Mouse (Mus musculus) limb, embryonic 12.5 days (tissue): Measurements from ENCODE around the gene Ezr. TPM values are rescaled to one million over a fixed set of nuclear protein-coding genes. Genes with fewer than 3 reads are reported as not detected.

ENCODE experiments used
- ATAC-seq: fragments of 200-750 bp; cut with Nextera tagmentation; 2 replicates; pipeline ENCODE4 v1.8.0; 2017; ENCODE audit warnings: low read depth, moderate TSS enrichment; ENCODE audit not compliant: insufficient number of reproducible peaks, insufficient read depth, low FRiP score, low TSS enrichment
- H3K27ac ChIP-seq: fragments of 300-500 bp; sonication (generic); 2 replicates; pipeline ENCODE4 v1.5.1; 2016; ENCODE audit warnings: mild to moderate bottlenecking, moderate library complexity
- H3K27me3 ChIP-seq: fragments of 300-500 bp; sonication (generic); 2 replicates; pipeline ENCODE4 v1.6.1; 2016; ENCODE audit warnings: mild to moderate bottlenecking, moderate library complexity
- H3K36me3 ChIP-seq: fragments of 300-500 bp; sonication (generic); 2 replicates; pipeline ENCODE4 v1.6.1; 2016; ENCODE audit warnings: mild to moderate bottlenecking, moderate library complexity
- H3K4me1 ChIP-seq: fragments of 300-500 bp; sonication (generic); replicated peaks from 2 replicates; pipeline ENCODE4 v1.6.1; 2016
- H3K4me2 ChIP-seq: fragments of 300-500 bp; sonication (generic); 2 replicates; pipeline ENCODE4 v1.6.1; 2016; ENCODE audit warnings: mild to moderate bottlenecking, moderate library complexity
- H3K4me3 ChIP-seq: fragments of 300-500 bp; sonication (generic); replicated peaks from 2 replicates; pipeline ENCODE4 v1.5.1; 2016; ENCODE audit warnings: mild to moderate bottlenecking
- H3K9ac ChIP-seq: fragments of 300-500 bp; sonication (generic); replicated peaks from 2 replicates; pipeline ENCODE4 v1.6.1; 2016; ENCODE audit warnings: mild to moderate bottlenecking, moderate library complexity
- H3K9me3 ChIP-seq: fragments of 300-500 bp; sonication (generic); 2 replicates; pipeline ENCODE4 v1.6.1; 2016; ENCODE audit warnings: mild to moderate bottlenecking, moderate library complexity
- WGBS: fragments of 180-500 bp; shearing (Covaris S2); methylation state at CpG from one replicate; pipeline ENCODE4 v1.1.7; 2016; 5-methylcytosine and 5-hydroxymethylcytosine counted together
- polyA plus RNA-seq: library from polyadenylated mRNA; unstranded; fragments of >200 nt; fragmentation: Nextera tagmentation; extraction: Ambion mirVana; gene quantifications from 2 replicates; pipeline ENCODE4 v1.2.1, GENCODE M21; 2016

The Ezr gene
- polyA plus RNA-seq, 1 experiment from 2014 or later, result 40.1 TPM

GRCm38 (mm10) chr17:6809331-6809730 is 26.7 kb upstream of the Ezr start:
- no peak for ATAC-seq
- WGBS, result 76% methylated on average over 3 of the region's 3 CpGs
- H3K9ac ChIP-seq, result no peak overlapping the region
- H3K27me3 ChIP-seq, result no peaks in the 10 kb centered on the region
- H3K36me3 ChIP-seq, result no peaks in the 10 kb centered on the region
- H3K27ac ChIP-seq, result no peak overlapping the region
- H3K9me3 ChIP-seq, result no peaks in the 10 kb centered on the region
- no peak overlapping the region for H3K4me2 ChIP-seq
- H3K4me1 ChIP-seq, result peaks cover 23% of the 10 kb centered on the region
- H3K4me3 ChIP-seq, result no peak overlapping the region

DNA sequence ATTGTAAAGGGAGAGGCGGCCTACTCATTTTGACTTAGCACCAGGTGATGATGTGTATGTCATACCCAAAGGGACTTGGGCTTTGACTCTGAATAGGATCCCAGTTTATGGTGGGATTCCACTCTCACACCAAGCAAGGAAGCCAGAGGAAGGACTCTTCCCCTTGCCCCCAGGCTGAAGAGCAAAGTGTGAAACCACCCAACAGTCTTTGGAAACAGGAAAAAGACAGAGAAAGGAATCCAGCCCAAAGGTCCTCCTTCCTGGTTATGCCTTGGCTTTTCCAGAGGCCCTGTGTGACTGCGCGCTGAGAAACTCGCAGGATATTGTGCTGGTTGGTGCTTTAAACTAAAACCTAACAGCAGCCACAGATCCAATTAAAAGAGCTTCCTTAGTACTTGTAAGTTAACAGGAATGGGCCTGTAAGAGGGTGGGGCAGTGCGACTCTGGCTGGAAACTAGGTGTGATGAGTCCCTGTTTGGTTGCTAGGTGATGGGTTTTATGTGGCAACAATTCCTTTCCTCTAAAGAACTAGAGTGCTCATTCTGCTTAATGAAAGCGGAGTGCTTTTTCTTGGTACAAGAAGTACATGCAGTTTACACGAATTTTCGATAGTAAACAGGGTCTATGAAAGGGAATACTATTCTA is 26.1 kb upstream of the Ezr start:
- Histone ChIP-seq H3K9me3 (no peaks in the 10 kb centered on the region), H3K36me3 (no peaks in the 10 kb centered on the region), H3K4me1 (peaks cover 23% of the 10 kb centered on the region), H3K27ac (no peak overlapping the region), H3K9ac (no peak overlapping the region), H3K4me2 (no peak overlapping the region), H3K27me3 (no peaks in the 10 kb centered on the region), H3K4me3 (no peak overlapping the region)
- WGBS, result 70% methylated on average over 8 of the region's 8 CpGs
- no peak for ATAC-seq

- no peaks in the 10 kb centered on the region for H3K36me3 ChIP-seq
- no peak overlapping the region for H3K4me2 ChIP-seq
- no peak for ATAC-seq
- peaks cover 18% of the 10 kb centered on the region for H3K4me1 ChIP-seq
- H3K9me3 ChIP-seq, result no peaks in the 10 kb centered on the region
- WGBS, result 87% methylated on average over 16 of the region's 16 CpGs
- H3K27me3 ChIP-seq, result no peaks in the 10 kb centered on the region
- H3K27ac ChIP-seq, result no peak overlapping the region
- no peak overlapping the region for H3K4me3 ChIP-seq
- H3K9ac ChIP-seq, result no peak overlapping the region
These were observed 25.4 kb upstream of the Ezr start for GRCm38 (mm10) chr17:6807827-6808520.

DNA sequence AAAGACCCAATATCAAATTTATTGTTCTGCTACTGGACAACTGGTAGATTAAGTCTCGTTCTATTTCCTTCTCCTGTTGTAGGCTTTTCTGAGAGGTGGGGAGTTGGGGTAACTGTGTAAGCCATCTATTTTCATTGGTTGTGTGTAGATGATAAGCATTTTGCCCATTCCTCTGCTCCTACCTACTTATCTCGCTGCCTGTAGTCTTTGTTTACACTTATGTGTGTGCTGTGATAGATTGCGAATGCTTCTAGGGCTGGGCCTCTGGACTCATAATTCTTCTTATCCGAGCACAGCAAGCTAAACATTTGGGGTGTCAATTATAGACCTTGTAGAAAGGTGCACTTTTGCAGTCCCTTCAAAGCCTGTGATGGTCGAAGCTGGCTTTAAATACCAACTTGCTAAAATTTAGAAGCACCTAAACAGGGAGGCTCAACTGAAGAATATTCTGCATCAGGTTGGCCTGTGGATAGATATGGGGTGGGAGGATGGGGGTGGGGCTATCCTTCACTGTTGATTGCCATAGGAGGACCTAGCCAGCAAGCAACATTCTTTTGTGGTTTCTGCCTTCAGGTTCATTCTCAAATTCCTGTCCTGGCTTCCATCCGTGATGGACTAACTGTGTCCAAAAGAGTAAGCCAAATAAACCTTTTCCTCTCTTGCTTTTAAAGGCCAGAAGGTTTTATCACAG is 22.4 kb upstream of the Ezr start:
- no peak overlapping the region for H3K27ac ChIP-seq
- WGBS, result 75% methylated on average over 6 of the region's 6 CpGs
- H3K4me3 ChIP-seq, result no peak overlapping the region
- no peaks in the 10 kb centered on the region for H3K36me3 ChIP-seq
- H3K9me3 ChIP-seq, result peaks cover 8% of the 10 kb centered on the region
- no peak for ATAC-seq
- peaks cover 7% of the 10 kb centered on the region; the same call in 1 of the 2 replicates for H3K4me1 ChIP-seq
- no peaks in the 10 kb centered on the region for H3K27me3 ChIP-seq
- no peak overlapping the region for H3K4me2 ChIP-seq
- H3K9ac ChIP-seq, result no peak overlapping the region

DNA sequence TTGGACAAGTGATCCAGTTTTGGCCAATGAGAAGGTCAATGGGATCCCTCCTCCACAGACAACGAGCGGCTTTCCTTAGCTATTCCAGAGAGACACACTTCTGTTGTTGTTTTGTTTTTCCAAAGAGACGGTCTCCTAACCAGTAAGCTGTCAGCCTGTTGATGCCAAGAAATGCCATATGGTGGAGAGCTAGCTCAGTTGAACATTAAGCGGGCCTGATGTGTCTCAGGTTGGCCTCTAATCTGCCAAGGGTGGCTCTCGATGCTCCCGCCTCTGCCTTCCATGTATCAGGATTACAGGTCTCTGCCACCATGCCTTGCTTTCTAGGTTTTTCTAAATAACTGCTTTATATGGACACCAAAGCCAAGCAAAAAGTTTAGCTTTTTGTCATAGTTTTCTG is 21.5 kb upstream of the Ezr start:
- 89% methylated on average over 6 of the region's 6 CpGs for WGBS
- H3K27me3 ChIP-seq, result no peaks in the 10 kb centered on the region
- ATAC-seq, result no peak
- no peak overlapping the region for H3K4me3 ChIP-seq
- peaks cover 6% of the 10 kb centered on the region; the same call in 1 of the 2 replicates for H3K4me1 ChIP-seq
- no peaks in the 10 kb centered on the region for H3K36me3 ChIP-seq
- H3K9me3 ChIP-seq, result peaks cover 8% of the 10 kb centered on the region
- no peak overlapping the region for H3K27ac ChIP-seq
- no peak overlapping the region for H3K9ac ChIP-seq
- no peak overlapping the region for H3K4me2 ChIP-seq

GRCm38 (mm10) chr17:6803614-6804013 is 21.0 kb upstream of the Ezr start:
- peaks cover 2% of the 10 kb centered on the region; the same call in 1 of the 2 replicates for H3K4me1 ChIP-seq
- H3K9me3 ChIP-seq, result peaks cover 8% of the 10 kb centered on the region
- no peak for ATAC-seq
- no peak overlapping the region for H3K27ac ChIP-seq
- no peak overlapping the region for H3K4me2 ChIP-seq
- no peak overlapping the region for H3K9ac ChIP-seq
- 94% methylated on average over 1 of the region's 1 CpGs for WGBS
- no peaks in the 10 kb centered on the region for H3K36me3 ChIP-seq
- no peak overlapping the region for H3K4me3 ChIP-seq
- no peaks in the 10 kb centered on the region for H3K27me3 ChIP-seq

GRCm38 (mm10) chr17:6798392-6799061 is 15.9 kb upstream of the Ezr start:
- no peaks in the 10 kb centered on the region; the same call in 1 of the 2 replicates for H3K4me1 ChIP-seq
- H3K4me2 ChIP-seq, result no peak overlapping the region
- H3K36me3 ChIP-seq, result no peaks in the 10 kb centered on the region
- ATAC-seq, result no peak
- peaks cover 8% of the 10 kb centered on the region for H3K9me3 ChIP-seq
- 78% methylated on average over 12 of the region's 12 CpGs for WGBS
- H3K9ac ChIP-seq, result no peak overlapping the region
- no peak overlapping the region for H3K27ac ChIP-seq
- H3K27me3 ChIP-seq, result 0 out of 2 replicates have a peak, but pooled peaks cover 6% of the 10 kb centered on the region
- H3K4me3 ChIP-seq, result no peak overlapping the region

DNA sequence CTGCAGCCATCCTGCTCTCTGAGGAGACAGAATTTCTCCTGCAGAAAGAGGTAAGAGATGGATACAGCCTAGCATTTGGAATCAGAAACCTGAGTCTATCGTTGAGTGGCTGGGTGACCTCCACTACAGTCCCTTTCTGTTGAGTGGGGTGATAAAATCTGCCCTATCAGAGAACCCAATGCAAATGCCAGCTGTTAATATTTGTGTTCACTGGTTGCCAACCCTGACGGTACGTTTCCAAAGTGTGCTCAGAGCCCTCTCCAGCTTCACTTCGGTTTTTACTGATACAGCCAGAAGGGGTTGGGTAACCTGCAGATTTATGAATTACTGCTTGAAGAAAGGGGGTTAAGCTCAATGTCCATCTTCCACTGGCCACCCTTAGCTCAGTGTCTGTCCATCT is 14.9 kb upstream of the Ezr start:
- WGBS, result 76% methylated on average over 4 of the region's 4 CpGs
- Histone ChIP-seq H3K9ac (no peak overlapping the region), H3K4me2 (no peak overlapping the region), H3K4me3 (no peak overlapping the region), H3K27ac (no peak overlapping the region), H3K27me3 (0 out of 2 replicates have a peak, but pooled peaks cover 6% of the 10 kb centered on the region), H3K4me1 (no peaks in the 10 kb centered on the region; the same call in 1 of the 2 replicates), H3K36me3 (no peaks in the 10 kb centered on the region), H3K9me3 (peaks cover 8% of the 10 kb centered on the region)
- no peak for ATAC-seq

DNA sequence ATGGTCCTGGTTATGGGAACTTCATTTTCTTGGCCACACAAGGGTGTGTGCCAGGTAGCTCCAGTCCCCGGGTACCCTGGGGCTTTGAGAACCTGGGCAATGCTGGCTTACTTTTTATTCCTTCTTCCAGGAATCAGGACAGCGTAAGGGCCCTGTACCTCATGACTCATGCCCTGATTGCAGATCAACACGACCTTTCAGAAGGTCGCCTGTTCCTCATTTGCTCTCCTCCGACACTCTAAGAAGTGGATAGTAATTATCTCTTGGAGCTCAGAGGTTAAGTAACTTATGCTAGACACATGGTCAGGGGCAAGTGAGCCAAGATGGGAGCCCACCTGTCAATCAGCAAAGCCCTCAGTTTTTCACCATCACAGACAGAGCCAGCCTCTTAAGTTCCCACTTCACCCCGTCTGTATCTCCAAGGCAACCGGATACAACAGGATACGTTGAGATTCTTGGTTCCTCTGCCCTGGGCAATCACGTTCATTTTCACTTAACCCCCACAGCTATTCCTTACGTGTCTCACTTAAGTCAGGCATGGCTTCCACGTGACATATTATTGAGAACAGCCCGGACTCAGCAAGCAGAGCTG is 11.7 kb upstream of the Ezr start:
- H3K27me3 ChIP-seq, result 0 out of 2 replicates have a peak, but pooled peaks cover 8% of the 10 kb centered on the region
- no peak overlapping the region for H3K9ac ChIP-seq
- WGBS, result 47% methylated on average over 12 of the region's 12 CpGs
- H3K4me1 ChIP-seq, result no peaks in the 10 kb centered on the region; the same call in 1 of the 2 replicates
- no peak overlapping the region for H3K4me3 ChIP-seq
- H3K27ac ChIP-seq, result no peak overlapping the region
- no peak for ATAC-seq
- no peaks in the 10 kb centered on the region for H3K36me3 ChIP-seq
- no peaks in the 10 kb centered on the region for H3K9me3 ChIP-seq
- H3K4me2 ChIP-seq, result no peak overlapping the region

GRCm38 (mm10) chr17:6789581-6790118 is 7.1 kb upstream of the Ezr start:
- ATAC-seq, result no peak
- Histone ChIP-seq H3K27me3 (0 out of 2 replicates have a peak, but pooled peaks cover 3% of the 10 kb centered on the region), H3K36me3 (no peaks in the 10 kb centered on the region), H3K9me3 (no peaks in the 10 kb centered on the region), H3K4me2 (no peak overlapping the region), H3K4me1 (no peaks in the 10 kb centered on the region; the same call in 1 of the 2 replicates), H3K4me3 (no peak overlapping the region), H3K9ac (no peak overlapping the region), H3K27ac (no peak overlapping the region)
- WGBS, result 89% methylated on average over 9 of the region's 9 CpGs
